Mouse (Mus musculus) forebrain, embryonic 14.5 days (tissue): ENCODE measurements around the gene Tmem211. TPM values are rescaled to one million over a fixed set of nuclear protein-coding genes. Genes with fewer than 3 reads are reported as not detected.

Experiments used
- ATAC-seq: fragments of 200-750 bp; cut with Nextera tagmentation; 2 replicates; pipeline ENCODE4 v1.8.0; 2017; ENCODE audit warnings: mild to moderate bottlenecking, moderate library complexity
- DNase-seq: peaks from one replicate; pipeline ENCODE4 v3.0.0-alpha.2; 2015; ENCODE audit warnings: low spot score
- H3K27ac ChIP-seq: fragments of 300-500 bp; sonication (generic); 2 replicates; pipeline ENCODE4 v1.5.1; 2014; ENCODE audit warnings: low read depth, mild to moderate bottlenecking, control low read depth, low read length, moderate library complexity
- H3K27me3 ChIP-seq: fragments of 300-500 bp; sonication (generic); replicated peaks from 2 replicates; pipeline ENCODE4 v1.6.1; 2014; ENCODE audit warnings: low read length, control low read depth, mixed read lengths; ENCODE audit not compliant: control insufficient read depth, insufficient read depth
- H3K36me3 ChIP-seq: fragments of 300-500 bp; sonication (generic); 2 replicates; pipeline ENCODE4 v1.6.1; 2014; ENCODE audit warnings: low read length, control low read depth; ENCODE audit not compliant: control insufficient read depth, insufficient read depth
- H3K4me1 ChIP-seq: fragments of 300-500 bp; sonication (generic); 2 replicates; pipeline ENCODE4 v1.6.1; 2014; ENCODE audit warnings: antibody characterized with exemption, low read length, control low read depth; ENCODE audit not compliant: control insufficient read depth, insufficient read depth
- H3K4me2 ChIP-seq: fragments of 300-500 bp; sonication (generic); 2 replicates; pipeline ENCODE4 v1.6.1; 2014; ENCODE audit warnings: mild to moderate bottlenecking, control low read depth, low read length
- H3K4me3 ChIP-seq: fragments of 300-500 bp; sonication (generic); 2 replicates; pipeline ENCODE4 v1.5.1; 2014; ENCODE audit warnings: low read depth, low read length, control low read depth
- H3K9ac ChIP-seq: fragments of 300-500 bp; sonication (generic); 2 replicates; pipeline ENCODE4 v1.6.1; 2014; ENCODE audit warnings: mild to moderate bottlenecking, low read length, control low read depth, moderate library complexity
- H3K9me3 ChIP-seq: fragments of 300-500 bp; sonication (generic); replicated peaks from 2 replicates; pipeline ENCODE4 v1.6.1; 2016; ENCODE audit warnings: low read length, control low read depth, mixed read lengths; ENCODE audit not compliant: control insufficient read depth
- WGBS: fragments of 180-500 bp; shearing (Covaris S2); extraction: QIAGEN DNeasy Blood & Tissue Kit; methylation state at CpG from one replicate; pipeline ENCODE4 v1.1.7; 2014; 5-methylcytosine and 5-hydroxymethylcytosine counted together
- polyA plus RNA-seq: library from polyadenylated mRNA; unstranded; fragments of >200 nt; fragmentation: Nextera tagmentation; extraction: Ambion mirVana; gene quantifications from 2 replicates; pipeline ENCODE4 v1.2.1, GENCODE M21; 2014

Gene Tmem211
- polyA plus RNA-seq, 1 experiment from 2014 or later = not detected

DNA sequence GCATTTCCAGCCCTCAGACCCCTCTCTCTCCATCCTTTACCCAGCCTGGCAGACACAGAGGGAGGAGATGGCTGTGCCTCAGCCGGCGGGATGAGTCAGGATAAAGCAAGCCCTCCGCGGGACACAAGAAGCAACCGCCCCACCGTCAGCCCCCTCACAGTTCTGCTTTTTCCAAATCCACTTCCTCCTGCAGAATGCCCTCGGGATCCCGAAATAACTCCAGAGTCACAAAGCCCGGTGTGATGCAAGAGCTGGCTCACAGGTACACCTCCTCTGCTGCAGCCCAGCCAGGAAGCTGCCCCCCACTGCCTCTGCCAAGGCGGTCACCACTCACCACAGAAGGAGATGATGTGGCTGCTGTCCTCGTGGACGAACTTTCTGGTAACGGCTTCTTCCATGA, 61.8 kb downstream of the Tmem211 start:
- Histone ChIP-seq H3K4me2 (no peak overlapping the region), H3K4me1 (peaks cover 9% of the 10 kb centered on the region), H3K36me3 (no peaks in the 10 kb centered on the region), H3K27me3 (peaks cover 33% of the 10 kb centered on the region), H3K9ac (no peak overlapping the region), H3K4me3 (no peak overlapping the region), H3K9me3 (no peaks in the 10 kb centered on the region), H3K27ac (no peak overlapping the region)
- 51% methylated on average over 13 of the region's 13 CpGs for whole genome bisulfite sequencing
- DNase-seq (no peak), ATAC-seq (no peak)

Other genes starting within 250 kb of the Tmem211 start
- 4.4 and 9.0 TPM in 2 replicates for gene Grk3, start 211.1 kb upstream of the Tmem211 start, polyA plus RNA-seq
- not detected in 2 replicates for gene Crybb2, start 156.8 kb upstream of the Tmem211 start, polyA plus RNA-seq
- gene Crybb3, start 145.3 kb upstream of the Tmem211 start, polyA plus RNA-seq = 0.48 and 0.70 TPM in 2 replicates
- gene 2900026A02Rik, start 5.7 kb upstream of the Tmem211 start, polyA plus RNA-seq = 2.1 and 2.7 TPM in 2 replicates
- gene Sgsm1, start 83.9 kb downstream of the Tmem211 start, polyA plus RNA-seq = 6.7 and 8.9 TPM in 2 replicates
- gene Aym1, start 130.4 kb downstream of the Tmem211 start, polyA plus RNA-seq = not detected in 2 replicates